Mouse (Mus musculus) small intestine, adult 2 months (tissue): Measurements from ENCODE around the gene Lrrc37a. TPM values are rescaled to one million over a fixed set of nuclear protein-coding genes. Genes with fewer than 3 reads are reported as not detected.
A peak's percentile ranks its signal among the peaks of the same experiment; 100 is the strongest.
"Not testable (repeated sequence)": the region's sequence is repeated elsewhere in the genome, so short reads cannot be mapped to it uniquely, and the experiment has no call there.

Experiments used
- H3K27ac ChIP-seq: fragments of 200-500 bp; 2 replicates; pipeline ENCODE4 v1.5.1; 2012; ENCODE audit warnings: low read depth, low read length, control low read depth, inconsistent platforms; ENCODE audit not compliant: insufficient read depth
- H3K27me3 ChIP-seq: fragments of 200-500 bp; 2 replicates; pipeline ENCODE4 v1.6.1; 2012; ENCODE audit warnings: mild to moderate bottlenecking, moderate library complexity, low read length, inconsistent platforms; ENCODE audit not compliant: control insufficient read depth, insufficient read depth
- H3K36me3 ChIP-seq: fragments of 200-500 bp; 2 replicates; pipeline ENCODE4 v1.6.1; 2012; ENCODE audit warnings: mild to moderate bottlenecking, low read length, control low read depth, inconsistent platforms; ENCODE audit not compliant: control insufficient read depth, insufficient read depth
- H3K4me1 ChIP-seq: fragments of 200-500 bp; 2 replicates; pipeline ENCODE4 v1.6.1; 2012; ENCODE audit warnings: low read length, inconsistent platforms, mixed read lengths; ENCODE audit not compliant: control insufficient read depth, insufficient read depth, insufficient read length
- H3K4me3 ChIP-seq: fragments of 200-500 bp; 2 replicates; pipeline ENCODE4 v1.5.1; 2012; ENCODE audit warnings: low read depth, mild to moderate bottlenecking, control low read depth, inconsistent platforms, low read length, moderate library complexity
- CTCF ChIP-seq: fragments of 200-500 bp; IDR thresholded peaks from 2 replicates; pipeline ENCODE4 v1.5.1; 2012; ENCODE audit warnings: low read depth, mild to moderate bottlenecking, control low read depth, inconsistent platforms, low read length, moderate library complexity, mixed read lengths; ENCODE audit not compliant: insufficient replicate concordance, insufficient read length; ENCODE audit errors: extremely low read depth
- POLR2A ChIP-seq: fragments of 200-500 bp; IDR thresholded peaks from 2 replicates; pipeline ENCODE4 v1.6.1; 2012; ENCODE audit warnings: low read depth, mild to moderate bottlenecking, control low read depth, inconsistent platforms, low read length, moderate library complexity
- WGBS: fragments of 180-500 bp; shearing (Covaris S2); methylation state at CpG from one replicate; pipeline ENCODE4 v1.1.7; 2018; 5-methylcytosine and 5-hydroxymethylcytosine counted together
- polyA plus RNA-seq: library from polyadenylated mRNA; depleted of rRNA; stranded (reverse); fragments of >200 nt; gene quantifications from 2 replicates; pipeline ENCODE4 v1.2.3, GENCODE M21; 2012; rRNA removed

Gene Lrrc37a
- polyA plus RNA-seq, 1 experiment = not detected

DNA sequence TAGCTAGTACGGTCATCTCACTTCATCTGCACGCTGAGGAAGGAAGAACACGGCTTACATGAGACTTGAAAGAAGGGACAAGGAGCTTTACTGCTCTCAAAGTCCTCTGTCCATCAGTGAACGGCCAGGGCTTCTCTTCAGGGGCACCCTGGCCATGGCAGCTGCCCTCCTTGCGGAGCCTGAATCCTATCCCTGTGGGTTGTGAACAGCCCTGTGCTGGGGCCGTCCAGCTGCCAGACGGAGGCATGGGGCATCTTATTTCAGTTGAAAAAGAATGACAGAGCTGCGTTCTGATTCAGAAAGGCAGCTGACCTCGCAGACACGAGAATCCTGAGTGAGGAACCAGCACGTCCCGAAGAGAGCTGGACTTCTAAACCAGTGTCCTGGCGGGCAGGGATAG, 95.5 kb downstream of the Lrrc37a start:
- Histone ChIP-seq H3K36me3 (peaks cover 9% of the 10 kb centered on the region), H3K4me3 (no peak overlapping the region), H3K4me1 (peaks cover 10% of the 10 kb centered on the region), H3K27me3 (no peaks in the 10 kb centered on the region), H3K27ac (no peak overlapping the region)
- TF ChIP-seq CTCF (no peak), POLR2A (no peak)
- 90% methylated on average over 13 of the region's 13 CpGs for WGBS

DNA sequence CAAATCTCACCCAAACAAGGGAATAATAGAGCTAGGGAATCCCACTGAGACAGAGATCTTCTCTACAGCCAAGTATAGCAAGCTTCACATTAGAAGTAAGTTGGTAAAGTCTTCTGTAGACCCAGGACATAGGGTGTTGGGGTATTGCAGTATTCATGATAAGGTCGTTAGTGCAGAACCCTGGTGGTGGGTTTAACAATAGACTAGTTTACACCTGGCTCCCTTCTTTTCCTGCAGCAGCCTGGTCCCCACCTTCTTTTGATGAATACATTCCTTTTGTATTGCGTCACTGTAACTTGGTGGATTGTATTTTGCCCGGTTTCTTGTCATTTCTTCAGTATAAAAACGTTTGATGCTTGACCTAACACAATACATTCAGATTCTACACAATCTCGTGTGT, 97.3 kb downstream of the Lrrc37a start:
- H3K4me1 ChIP-seq, H3K4me3 ChIP-seq, H3K27ac ChIP-seq, H3K27me3 ChIP-seq: not testable (repeated sequence)
- 47% methylated on average over 5 of the region's 5 CpGs for WGBS
- H3K36me3 ChIP-seq = peaks cover 15% of the 10 kb centered on the region

DNA sequence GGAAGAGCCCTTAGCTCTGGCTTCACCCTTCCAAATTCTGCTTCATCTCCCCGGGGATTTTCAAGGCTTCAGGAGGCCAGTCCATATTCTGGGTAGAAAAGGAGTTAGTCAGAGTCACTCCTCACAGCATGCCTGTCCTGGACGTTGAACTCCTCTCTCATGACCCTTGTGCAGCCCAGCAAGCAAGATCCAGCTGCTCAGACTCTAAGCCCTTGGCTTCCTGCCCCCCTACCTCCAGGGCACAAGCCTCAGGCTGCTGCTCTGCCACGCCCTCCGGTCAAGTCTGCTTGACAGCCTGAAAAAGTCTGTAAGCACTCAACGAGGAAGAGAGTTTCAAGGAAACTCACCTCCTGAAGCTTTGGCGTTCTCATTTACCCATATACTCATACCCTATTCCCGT, 97.8 kb downstream of the Lrrc37a start:
- Histone ChIP-seq H3K27me3 (no peaks in the 10 kb centered on the region), H3K4me3 (no peak overlapping the region), H3K4me1 (peaks cover 10% of the 10 kb centered on the region), H3K27ac (no peak overlapping the region), H3K36me3 (peaks cover 18% of the 10 kb centered on the region)
- TF ChIP-seq POLR2A = no peak
- TF ChIP-seq CTCF = no peak
- 28% methylated on average over 7 of the region's 7 CpGs for WGBS

- WGBS = 90% methylated on average over 1 of the region's 1 CpGs
- Histone ChIP-seq H3K4me1 (peaks cover 6% of the 10 kb centered on the region), H3K27ac (no peak overlapping the region), H3K4me3 (no peak overlapping the region), H3K36me3 (peaks cover 18% of the 10 kb centered on the region), H3K27me3 (no peaks in the 10 kb centered on the region)
- TF ChIP-seq CTCF = no peak
- no peak for TF ChIP-seq POLR2A
These were observed 98.6 kb downstream of the Lrrc37a start for GRCm38 (mm10) chr11:103405814-103406213.

GRCm38 (mm10) chr11:103404618-103405017, 99.8 kb downstream of the Lrrc37a start:
- no peaks in the 10 kb centered on the region for H3K27me3 ChIP-seq
- H3K4me1 ChIP-seq = peaks cover 3% of the 10 kb centered on the region
- H3K36me3 ChIP-seq = peaks cover 18% of the 10 kb centered on the region
- no peak overlapping the region for H3K4me3 ChIP-seq
- H3K27ac ChIP-seq = no peak overlapping the region
- TF ChIP-seq CTCF = no peak
- TF ChIP-seq POLR2A = no peak

DNA sequence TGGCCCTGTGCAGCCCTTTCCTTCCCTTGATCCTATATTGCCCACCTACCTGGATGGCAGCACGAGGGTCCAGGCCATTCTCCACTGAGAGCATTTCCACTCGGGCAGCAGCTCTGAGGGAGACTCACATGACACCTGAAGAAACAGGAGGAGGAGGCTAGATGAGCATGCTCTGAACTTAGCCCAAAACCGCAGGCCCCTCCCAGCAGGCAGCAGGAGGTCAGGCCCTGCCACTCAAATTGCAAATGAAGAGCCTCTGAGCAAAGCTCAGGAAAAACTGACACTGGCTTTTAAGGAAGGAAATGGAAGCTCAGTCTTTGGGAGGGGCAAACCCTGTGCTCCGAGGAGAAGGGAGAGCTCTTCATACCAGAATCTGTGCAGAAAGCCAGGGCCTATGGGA, 100.6 kb downstream of the Lrrc37a start:
- no peaks in the 10 kb centered on the region for H3K27me3 ChIP-seq
- H3K4me1 ChIP-seq = peaks cover 3% of the 10 kb centered on the region
- H3K4me3 ChIP-seq = no peak overlapping the region
- H3K27ac ChIP-seq = no peak overlapping the region
- TF ChIP-seq POLR2A = no peak
- no peak for TF ChIP-seq CTCF
- peaks cover 14% of the 10 kb centered on the region for H3K36me3 ChIP-seq
- 86% methylated on average over 4 of the region's 4 CpGs for WGBS

GRCm38 (mm10) chr11:103402738-103403137, 101.7 kb downstream of the Lrrc37a start:
- TF ChIP-seq POLR2A (no peak), CTCF (no peak)
- H3K4me3 ChIP-seq = no peak overlapping the region
- peaks cover 3% of the 10 kb centered on the region for H3K4me1 ChIP-seq
- 92% methylated on average over 5 of the region's 5 CpGs for WGBS
- no peaks in the 10 kb centered on the region for H3K27me3 ChIP-seq
- H3K27ac ChIP-seq = no peak overlapping the region
- peaks cover 14% of the 10 kb centered on the region for H3K36me3 ChIP-seq

DNA sequence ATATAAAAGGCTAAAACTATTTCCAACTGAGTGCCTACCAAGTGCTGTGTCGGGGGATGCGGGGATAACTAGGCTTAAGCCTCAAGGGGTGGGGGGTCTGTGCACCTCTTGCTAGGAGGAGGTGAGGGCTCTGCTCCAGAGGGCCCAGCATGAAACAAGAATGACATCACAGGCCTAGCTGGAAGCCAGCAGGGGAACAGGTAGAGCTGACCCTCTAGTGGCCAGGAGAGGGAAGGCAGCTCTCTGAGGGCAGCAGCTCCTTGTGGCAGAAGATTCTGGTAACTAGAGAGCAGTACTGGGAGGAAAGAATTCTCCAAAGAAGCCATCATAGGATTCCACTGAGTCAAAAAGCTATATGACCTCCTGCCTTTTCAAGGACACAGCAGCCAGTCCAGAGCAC, 102.2 kb downstream of the Lrrc37a start:
- Histone ChIP-seq H3K27me3 (no peaks in the 10 kb centered on the region), H3K4me3 (no peak overlapping the region), H3K27ac (no peak overlapping the region), H3K4me1 (peaks cover 3% of the 10 kb centered on the region), H3K36me3 (peaks cover 14% of the 10 kb centered on the region)
- no peak for TF ChIP-seq POLR2A
- peak; percentile 80; the same call in 1 of the 2 replicates for TF ChIP-seq CTCF
- WGBS = 67% methylated on average over 2 of the region's 2 CpGs

Other genes with a start within 250 kb of the Lrrc37a start
- 9.9 and 12.7 TPM in 2 replicates for gene Map3k14, start 237.1 kb downstream of the Lrrc37a start, polyA plus RNA-seq
- 105 and 122 TPM in 2 replicates for gene Arhgap27, start 140.9 kb downstream of the Lrrc37a start, polyA plus RNA-seq
- 10.4 and 16.6 TPM in 2 replicates for gene Plekhm1, start 91.9 kb downstream of the Lrrc37a start, polyA plus RNA-seq
- not detected in 2 replicates for gene Gm884, start 116.5 kb upstream of the Lrrc37a start, polyA plus RNA-seq
- not detected in 2 replicates for gene Lyzl6, start 134.3 kb upstream of the Lrrc37a start, polyA plus RNA-seq
- 1.3 and 2.9 TPM in 2 replicates for gene Rprml, start 145.0 kb upstream of the Lrrc37a start, polyA plus RNA-seq
- 40.3 and 63.8 TPM in 2 replicates for gene Gosr2, start 193.3 kb upstream of the Lrrc37a start, polyA plus RNA-seq
- 0.04 and 0.10 TPM in 2 replicates for gene Wnt9b, start 245.2 kb upstream of the Lrrc37a start, polyA plus RNA-seq